Mouse (Mus musculus) forebrain, embryonic 15.5 days (tissue): ENCODE data around the gene 5430427O19Rik. TPM values are rescaled to one million over a fixed set of nuclear protein-coding genes. Genes with fewer than 3 reads are reported as not detected.

Experiments
- ATAC-seq: fragments of 200-750 bp; cut with Nextera tagmentation; replicated peaks from 2 replicates; pipeline ENCODE4 v1.8.0; 2017; ENCODE audit warnings: mild to moderate bottlenecking, moderate TSS enrichment, moderate library complexity
- H3K27ac ChIP-seq: fragments of 300-500 bp; sonication (generic); replicated peaks from 2 replicates; pipeline ENCODE4 v1.5.1; 2015; ENCODE audit warnings: mild to moderate bottlenecking, inconsistent platforms
- H3K27me3 ChIP-seq: fragments of 300-500 bp; sonication (generic); 2 replicates; pipeline ENCODE4 v1.6.1; 2015; ENCODE audit warnings: inconsistent platforms
- H3K36me3 ChIP-seq: fragments of 300-500 bp; sonication (generic); 2 replicates; pipeline ENCODE4 v1.6.1; 2015; ENCODE audit warnings: mild to moderate bottlenecking, inconsistent platforms
- H3K4me1 ChIP-seq: fragments of 300-500 bp; sonication (generic); 2 replicates; pipeline ENCODE4 v1.6.1; 2015; ENCODE audit warnings: inconsistent platforms
- H3K4me2 ChIP-seq: fragments of 300-500 bp; sonication (generic); replicated peaks from 2 replicates; pipeline ENCODE4 v1.6.1; 2015; ENCODE audit warnings: mild to moderate bottlenecking, inconsistent platforms
- H3K4me3 ChIP-seq: fragments of 300-500 bp; sonication (generic); 2 replicates; pipeline ENCODE4 v1.5.1; 2015; ENCODE audit warnings: mild to moderate bottlenecking, inconsistent platforms
- H3K9ac ChIP-seq: fragments of 300-500 bp; sonication (generic); replicated peaks from 2 replicates; pipeline ENCODE4 v1.6.1; 2015; ENCODE audit warnings: mild to moderate bottlenecking, inconsistent platforms
- H3K9me3 ChIP-seq: fragments of 300-500 bp; sonication (generic); 2 replicates; pipeline ENCODE4 v1.6.1; 2016; ENCODE audit warnings: inconsistent platforms
- WGBS: fragments of 180-500 bp; shearing (Covaris S2); methylation state at CpG from one replicate; pipeline ENCODE4 v1.1.7; 2015; ENCODE audit warnings: mixed read lengths; 5-methylcytosine and 5-hydroxymethylcytosine counted together
- polyA plus RNA-seq: library from polyadenylated mRNA; unstranded; fragments of >200 nt; fragmentation: Nextera tagmentation; extraction: Ambion mirVana; gene quantifications from 2 replicates; pipeline ENCODE4 v1.2.1, GENCODE M21; 2015

The 5430427O19Rik gene
- polyA plus RNA-seq, 1 experiment from 2014 or later, result 0.04 TPM

DNA sequence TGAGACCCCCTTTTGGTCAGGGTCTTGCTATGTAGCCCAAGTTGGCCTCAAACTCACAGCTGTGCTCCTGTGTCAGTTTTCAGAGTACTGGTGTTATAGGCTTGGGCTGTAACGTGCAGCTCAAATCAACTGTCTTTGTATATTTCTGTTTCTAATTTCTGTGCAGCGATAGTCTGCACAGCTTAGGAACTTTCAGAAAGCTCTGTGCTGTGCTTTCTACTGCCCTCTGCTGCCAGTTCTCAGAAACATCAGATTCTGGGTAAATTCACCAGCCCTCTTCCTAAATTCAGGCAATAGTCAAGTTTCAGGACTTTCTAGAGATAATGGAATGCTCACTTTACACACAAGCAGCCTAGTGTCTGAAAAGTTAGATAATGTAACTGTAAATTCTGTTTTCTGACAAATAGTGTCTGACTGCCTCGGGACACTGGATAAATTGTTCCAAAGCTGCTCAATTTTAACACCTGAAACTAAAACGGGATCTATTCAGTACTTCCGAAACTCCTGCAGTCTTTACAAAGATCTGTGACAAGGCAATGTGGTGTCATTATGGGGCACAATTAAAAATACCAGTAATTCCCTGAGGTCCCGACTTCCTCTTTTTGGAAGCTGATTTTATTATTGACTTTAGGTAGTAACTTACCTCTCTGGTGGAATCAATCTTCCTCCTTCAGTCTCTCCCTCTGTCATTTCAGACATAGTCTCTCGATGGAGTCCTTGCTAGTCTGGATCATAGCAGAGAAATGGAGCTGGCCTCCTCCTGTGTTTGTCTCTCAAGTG lies 9.2 kb downstream of the 5430427O19Rik start:
- no peak overlapping the region for H3K9ac ChIP-seq
- H3K27ac ChIP-seq, result no peak overlapping the region
- 61% methylated on average over 7 of the region's 7 CpGs for WGBS
- peak; percentile 48; the same call in 1 of the 2 replicates for ATAC-seq
- no peaks in the 10 kb centered on the region for H3K9me3 ChIP-seq
- H3K4me3 ChIP-seq, result no peak overlapping the region
- H3K4me1 ChIP-seq, result no peaks in the 10 kb centered on the region
- H3K27me3 ChIP-seq, result no peaks in the 10 kb centered on the region
- no peak overlapping the region for H3K4me2 ChIP-seq
- H3K36me3 ChIP-seq, result no peaks in the 10 kb centered on the region

DNA sequence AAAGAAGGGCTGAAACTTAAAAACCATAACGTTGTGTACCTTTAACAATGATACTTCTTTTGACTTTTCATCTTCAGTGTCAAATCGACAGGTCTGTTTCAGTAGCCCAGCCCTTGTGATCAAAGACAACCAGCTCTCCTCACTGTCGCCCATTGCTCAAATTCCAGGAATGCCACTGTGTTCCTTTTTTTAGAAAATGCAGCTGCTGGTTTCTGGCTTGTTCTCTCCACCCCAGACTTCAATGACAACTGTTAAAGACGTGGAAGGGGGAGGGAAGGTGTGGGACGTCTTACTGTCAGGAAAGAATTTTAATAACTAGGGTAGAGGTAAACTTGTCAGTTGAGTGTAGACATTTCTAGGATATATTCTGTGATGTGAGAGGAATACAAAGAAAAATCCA lies 16.5 kb downstream of the 5430427O19Rik start:
- Histone ChIP-seq H3K4me3 (no peak overlapping the region), H3K4me1 (no peaks in the 10 kb centered on the region), H3K9ac (no peak overlapping the region), H3K36me3 (no peaks in the 10 kb centered on the region), H3K9me3 (no peaks in the 10 kb centered on the region), H3K4me2 (no peak overlapping the region), H3K27me3 (no peaks in the 10 kb centered on the region), H3K27ac (no peak overlapping the region)
- WGBS, result 57% methylated on average over 5 of the region's 5 CpGs
- ATAC-seq, result no peak

DNA sequence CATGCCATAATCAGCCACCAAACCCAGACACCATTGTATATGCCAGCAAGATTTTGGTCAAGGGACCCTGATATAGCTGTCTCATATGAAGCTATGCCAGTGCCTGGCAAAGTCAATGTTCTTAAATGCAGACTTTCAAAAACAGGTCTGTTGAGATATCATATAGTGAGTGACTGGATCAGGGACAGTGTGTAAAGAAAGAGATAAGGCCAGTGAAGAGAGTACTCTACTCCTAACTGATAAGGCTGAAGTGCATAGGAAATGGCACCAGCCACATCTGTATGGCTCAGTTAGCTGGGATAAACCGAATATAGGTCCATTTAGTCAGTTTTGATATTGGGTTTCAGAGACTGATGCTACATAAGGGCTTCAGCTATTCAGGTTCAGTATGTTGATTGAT lies 31.0 kb downstream of the 5430427O19Rik start:
- no peak overlapping the region for H3K9ac ChIP-seq
- no peak for ATAC-seq
- no peak overlapping the region for H3K27ac ChIP-seq
- no peaks in the 10 kb centered on the region for H3K36me3 ChIP-seq
- no peak overlapping the region for H3K4me2 ChIP-seq
- H3K27me3 ChIP-seq, result no peaks in the 10 kb centered on the region
- no peak overlapping the region for H3K4me3 ChIP-seq
- 75% methylated on average over 1 of the region's 1 CpGs for WGBS
- no peaks in the 10 kb centered on the region for H3K9me3 ChIP-seq
- H3K4me1 ChIP-seq, result no peaks in the 10 kb centered on the region

DNA sequence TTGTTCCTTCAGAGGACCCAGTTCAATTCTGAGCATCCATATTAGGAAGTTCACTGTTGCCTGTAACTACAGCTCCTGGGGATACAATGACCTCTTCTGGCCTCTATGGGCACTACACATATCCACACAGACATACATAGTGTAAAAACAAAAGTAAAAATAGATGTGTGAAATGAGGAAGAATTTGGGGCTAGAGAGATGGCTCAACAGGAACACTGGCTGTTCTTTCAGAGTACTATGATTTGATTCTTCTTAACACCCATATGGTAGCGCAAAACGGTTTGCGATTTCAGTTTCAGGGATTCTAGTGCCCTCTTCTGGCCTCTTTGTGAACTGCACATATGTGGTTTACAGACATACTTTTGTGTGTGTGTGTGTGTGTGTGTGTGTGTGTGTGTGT lies 48.9 kb downstream of the 5430427O19Rik start:
- Histone ChIP-seq H3K36me3 (no peaks in the 10 kb centered on the region), H3K4me1 (no peaks in the 10 kb centered on the region), H3K9me3 (no peaks in the 10 kb centered on the region), H3K9ac (no peak overlapping the region), H3K4me2 (no peak overlapping the region), H3K4me3 (no peak overlapping the region), H3K27me3 (no peaks in the 10 kb centered on the region), H3K27ac (no peak overlapping the region)
- ATAC-seq, result no peak
- 56% methylated on average over 3 of the region's 3 CpGs for WGBS

DNA sequence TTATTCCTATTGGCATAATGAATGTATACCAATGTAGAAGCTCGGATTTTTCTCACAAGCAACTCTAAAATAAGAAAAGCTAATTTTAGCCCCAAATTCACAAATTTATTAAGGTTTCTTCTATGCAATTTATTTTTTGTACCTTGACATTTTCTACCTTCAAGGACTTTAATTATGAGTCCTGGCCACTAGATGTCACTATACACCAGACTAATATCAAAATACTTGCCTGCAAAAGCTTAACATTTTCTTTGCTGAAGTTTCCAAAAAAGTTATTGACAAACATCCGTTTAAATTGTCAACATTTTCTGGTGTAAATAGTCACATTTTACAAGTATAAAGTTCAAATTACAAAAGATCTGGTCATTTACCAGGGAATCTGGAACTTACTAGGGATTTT lies 62.8 kb downstream of the 5430427O19Rik start:
- no peaks in the 10 kb centered on the region for H3K36me3 ChIP-seq
- WGBS, result 8% methylated on average over 2 of the region's 2 CpGs
- H3K9ac ChIP-seq, result no peak overlapping the region
- H3K4me3 ChIP-seq, result no peak overlapping the region
- no peaks in the 10 kb centered on the region for H3K4me1 ChIP-seq
- no peak overlapping the region for H3K27ac ChIP-seq
- ATAC-seq, result no peak
- H3K27me3 ChIP-seq, result no peaks in the 10 kb centered on the region
- no peak overlapping the region for H3K4me2 ChIP-seq
- no peaks in the 10 kb centered on the region for H3K9me3 ChIP-seq

Other genes with a start within 250 kb of the 5430427O19Rik start
- 7.6 and 8.6 TPM in 2 replicates for gene Gk, start 93.5 kb upstream of the 5430427O19Rik start, polyA plus RNA-seq
- gene Samt3, start 173.8 kb downstream of the 5430427O19Rik start, polyA plus RNA-seq, result not detected in 2 replicates